Mouse (Mus musculus) liver, embryonic 15.5 days (tissue): ENCODE measurements around the gene Map3k11. TPM values are rescaled to one million over a fixed set of nuclear protein-coding genes. Genes with fewer than 3 reads are reported as not detected.
"Not testable (repeated sequence)": the region's sequence is repeated elsewhere in the genome, so short reads cannot be mapped to it uniquely, and the experiment has no call there.

Experiments
- ATAC-seq: fragments of 200-750 bp; cut with Nextera tagmentation; 2 replicates; pipeline ENCODE4 v1.8.0; 2017; ENCODE audit warnings: moderate number of reproducible peaks, mild to moderate bottlenecking, moderate library complexity; ENCODE audit not compliant: insufficient read depth
- H3K27ac ChIP-seq: fragments of 300-500 bp; sonication (generic); replicated peaks from 2 replicates; pipeline ENCODE4 v1.5.1; 2015; ENCODE audit warnings: mild to moderate bottlenecking, inconsistent platforms
- H3K27me3 ChIP-seq: fragments of 300-500 bp; sonication (generic); 2 replicates; pipeline ENCODE4 v1.6.1; 2015; ENCODE audit warnings: mild to moderate bottlenecking, inconsistent platforms
- H3K36me3 ChIP-seq: fragments of 300-500 bp; sonication (generic); replicated peaks from 2 replicates; pipeline ENCODE4 v1.6.1; 2015; ENCODE audit warnings: moderate library complexity, mild to moderate bottlenecking, inconsistent platforms
- H3K4me1 ChIP-seq: fragments of 300-500 bp; sonication (generic); replicated peaks from 2 replicates; pipeline ENCODE4 v1.6.1; 2015; ENCODE audit warnings: inconsistent platforms
- H3K4me2 ChIP-seq: fragments of 300-500 bp; sonication (generic); 2 replicates; pipeline ENCODE4 v1.6.1; 2015; ENCODE audit warnings: moderate library complexity, mild to moderate bottlenecking, inconsistent platforms
- H3K4me3 ChIP-seq: fragments of 300-500 bp; sonication (generic); replicated peaks from 2 replicates; pipeline ENCODE4 v1.5.1; 2015; ENCODE audit warnings: mild to moderate bottlenecking, inconsistent platforms
- H3K9ac ChIP-seq: fragments of 300-500 bp; sonication (generic); 2 replicates; pipeline ENCODE4 v1.6.1; 2015; ENCODE audit warnings: moderate library complexity, mild to moderate bottlenecking, inconsistent platforms
- H3K9me3 ChIP-seq: fragments of 300-500 bp; sonication (generic); replicated peaks from 2 replicates; pipeline ENCODE4 v1.6.1; 2016; ENCODE audit warnings: inconsistent platforms
- WGBS: fragments of 180-500 bp; shearing (Covaris S2); methylation state at CpG from one replicate; pipeline ENCODE4 v1.1.7; 2015; ENCODE audit warnings: mixed read lengths; ENCODE audit not compliant: insufficient replicate concordance; 5-methylcytosine and 5-hydroxymethylcytosine counted together
- polyA plus RNA-seq: library from polyadenylated mRNA; unstranded; fragments of >200 nt; fragmentation: Nextera tagmentation; extraction: Ambion mirVana; gene quantifications from 2 replicates; pipeline ENCODE4 v1.2.1, GENCODE M21; 2015

Map3k11 gene
- polyA plus RNA-seq, 1 experiment from 2014 or later: 16.8 TPM

DNA sequence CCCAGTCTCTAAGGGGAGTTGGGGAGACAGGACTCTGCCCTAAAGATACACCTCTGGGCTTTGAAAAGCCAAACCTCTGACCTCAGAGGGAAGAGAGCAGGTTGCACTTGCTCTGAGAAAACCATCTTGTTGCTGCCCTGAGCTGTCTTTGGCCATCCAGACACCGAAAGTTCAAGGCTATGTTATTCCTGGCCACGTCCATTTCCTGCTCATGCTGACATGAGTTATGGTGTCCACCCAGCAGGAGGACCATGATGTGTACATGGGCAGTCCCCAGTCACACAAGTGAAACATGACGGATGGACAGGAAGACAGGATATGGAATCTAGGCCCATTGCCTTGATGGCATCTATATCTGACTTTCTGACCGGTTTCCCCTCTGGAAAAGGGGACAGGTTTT, 8.1 kb upstream of the Map3k11 start:
- no peak overlapping the region for H3K4me2 ChIP-seq
- H3K27ac ChIP-seq: no peak overlapping the region
- ATAC-seq: no peak
- WGBS: 78% methylated on average over 4 of the region's 4 CpGs
- peaks cover 9% of the 10 kb centered on the region; the same call in 1 of the 2 replicates for H3K4me1 ChIP-seq
- H3K4me3 ChIP-seq: no peak overlapping the region
- no peaks in the 10 kb centered on the region for H3K9me3 ChIP-seq
- H3K9ac ChIP-seq: no peak overlapping the region
- no peaks in the 10 kb centered on the region for H3K27me3 ChIP-seq
- peaks cover 95% of the 10 kb centered on the region for H3K36me3 ChIP-seq

- Histone ChIP-seq H3K27me3 (no peaks in the 10 kb centered on the region), H3K9ac (no peak overlapping the region), H3K36me3 (peaks cover 75% of the 10 kb centered on the region), H3K27ac (no peak overlapping the region), H3K4me3 (no peak overlapping the region), H3K4me2 (no peak overlapping the region), H3K4me1 (peaks cover 41% of the 10 kb centered on the region), H3K9me3 (no peaks in the 10 kb centered on the region)
- 85% methylated on average over 12 of the region's 12 CpGs for WGBS
- ATAC-seq: no peak
Measured at GRCm38 (mm10) chr19:5684236-5684635, 4.3 kb upstream of the Map3k11 start.

- Histone ChIP-seq H3K27me3 (no peaks in the 10 kb centered on the region), H3K27ac (no peak overlapping the region), H3K4me2 (no peak overlapping the region), H3K4me1 (peaks cover 48% of the 10 kb centered on the region), H3K36me3 (peaks cover 68% of the 10 kb centered on the region), H3K9me3 (no peaks in the 10 kb centered on the region), H3K9ac (no peak overlapping the region), H3K4me3 (no peak overlapping the region)
- 86% methylated on average over 13 of the region's 13 CpGs for WGBS
- ATAC-seq: no peak
Measured at GRCm38 (mm10) chr19:5684985-5685384, 3.6 kb upstream of the Map3k11 start.

DNA sequence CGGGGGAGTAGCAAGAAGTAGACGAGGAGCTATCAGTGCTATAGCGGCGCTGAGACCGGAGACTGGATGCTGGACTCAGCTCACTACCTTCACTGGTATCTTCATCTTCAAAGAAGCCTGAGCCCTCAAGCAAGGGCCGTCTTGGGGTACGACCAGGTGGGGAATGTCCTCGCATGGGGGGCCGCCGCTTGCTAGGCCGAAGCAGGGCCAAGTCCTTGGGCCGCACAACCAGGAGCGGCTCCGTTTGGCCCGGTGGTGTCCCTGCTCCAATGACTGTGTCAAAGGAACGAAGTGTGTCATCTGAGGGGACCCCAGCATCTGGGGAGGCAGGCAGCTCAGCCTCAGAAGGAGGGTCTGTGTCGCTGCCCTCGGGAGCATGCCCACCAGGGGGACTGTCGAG, 3.1 kb upstream of the Map3k11 start:
- peaks cover 63% of the 10 kb centered on the region for H3K36me3 ChIP-seq

GRCm38 (mm10) chr19:5685861-5686260, 2.7 kb upstream of the Map3k11 start:
- Histone ChIP-seq H3K36me3 (peaks cover 63% of the 10 kb centered on the region), H3K27me3 (no peaks in the 10 kb centered on the region), H3K4me2 (peak overlapping the region; percentile 99), H3K4me3 (peak overlapping the region; percentile 27; the same call in 1 of the 2 replicates), H3K9ac (peak overlapping the region; percentile 27; the same call in 1 of the 2 replicates), H3K27ac (peak overlapping the region; percentile 95; the same call in 1 of the 2 replicates), H3K9me3 (no peaks in the 10 kb centered on the region), H3K4me1 (peaks cover 57% of the 10 kb centered on the region)
- ATAC-seq: no peak
- 88% methylated on average over 11 of the region's 11 CpGs for WGBS

More for the DNA sequence above, 3.1 kb upstream of the Map3k11 start:
- Histone ChIP-seq H3K9ac (no peak overlapping the region), H3K27me3 (no peaks in the 10 kb centered on the region), H3K9me3 (no peaks in the 10 kb centered on the region), H3K27ac (0 out of 2 replicates have a peak overlapping the region, but pooled peaks have one; percentile 95), H3K4me3 (no peak overlapping the region), H3K4me1 (peaks cover 52% of the 10 kb centered on the region), H3K4me2 (0 out of 2 replicates have a peak overlapping the region, but pooled peaks have one; percentile 99)
- no peak for ATAC-seq
- WGBS: 89% methylated on average over 19 of the region's 19 CpGs

DNA sequence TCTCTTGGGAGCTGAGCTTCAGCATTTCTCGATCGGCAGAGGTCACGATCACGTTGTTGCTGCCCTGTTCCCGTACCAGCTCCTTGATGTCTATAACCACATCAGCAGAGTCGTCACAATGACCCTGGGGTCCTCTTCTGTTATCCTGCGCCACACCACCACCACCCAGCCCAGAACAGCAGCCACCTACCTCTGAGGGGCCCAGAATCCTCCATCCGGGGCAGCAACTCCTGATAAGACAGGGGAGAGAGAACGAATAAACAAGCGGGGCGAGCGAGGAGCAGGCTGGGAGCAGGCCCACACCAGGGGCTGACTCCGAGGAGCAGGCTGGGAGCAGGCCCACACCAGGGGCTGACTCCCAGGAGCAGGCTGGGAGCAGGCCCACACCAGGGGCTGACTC, 2.1 kb upstream of the Map3k11 start:
- WGBS: 37% methylated on average over 13 of the region's 13 CpGs
- H3K27ac ChIP-seq: peak overlapping the region; percentile 95
- H3K36me3 ChIP-seq: peaks cover 63% of the 10 kb centered on the region
- no peaks in the 10 kb centered on the region for H3K9me3 ChIP-seq
- peak overlapping the region; percentile 42; the same call in 1 of the 2 replicates for H3K9ac ChIP-seq
- peak overlapping the region; percentile 27 for H3K4me3 ChIP-seq
- peaks cover 62% of the 10 kb centered on the region for H3K4me1 ChIP-seq
- ATAC-seq: no peak
- H3K4me2 ChIP-seq: peak overlapping the region; percentile 99
- no peaks in the 10 kb centered on the region for H3K27me3 ChIP-seq

- Histone ChIP-seq H3K9ac (peak overlapping the region; percentile 90), H3K4me3 (peak overlapping the region; percentile 84), H3K4me1 (peaks cover 67% of the 10 kb centered on the region), H3K4me2 (peak overlapping the region; percentile 99), H3K27ac (peak overlapping the region; percentile 95), H3K36me3 (peaks cover 63% of the 10 kb centered on the region)
- WGBS: 83% methylated on average over 12 of the region's 12 CpGs
- H3K9me3 ChIP-seq, H3K27me3 ChIP-seq, ATAC-seq: not testable (repeated sequence)
Measured at GRCm38 (mm10) chr19:5686954-5687353, 1.6 kb upstream of the Map3k11 start.

DNA sequence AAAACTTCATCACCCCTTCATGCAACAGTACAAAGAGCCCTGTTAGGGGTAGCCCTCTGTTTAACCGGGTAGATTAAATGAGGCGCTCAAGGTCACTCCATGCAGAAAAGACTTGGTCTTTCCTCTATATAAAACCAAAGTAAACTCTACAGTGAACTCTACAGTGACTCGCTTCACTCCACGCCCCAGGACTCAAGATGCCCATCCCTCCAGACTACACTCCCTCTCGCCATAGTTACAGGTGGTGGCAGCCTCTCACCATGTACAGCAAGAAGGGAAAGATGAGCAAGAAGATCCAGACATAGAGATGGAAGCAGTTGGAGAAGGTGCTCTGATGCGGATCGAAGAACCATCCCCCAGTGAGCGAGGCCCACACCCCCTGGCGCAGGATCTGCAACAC, 804 bp upstream of the Map3k11 start:
- peak overlapping the region; percentile 90 for H3K9ac ChIP-seq
- no peaks in the 10 kb centered on the region for H3K9me3 ChIP-seq
- ATAC-seq: no peak
- peak overlapping the region; percentile 95 for H3K27ac ChIP-seq
- peak overlapping the region; percentile 84 for H3K4me3 ChIP-seq
- H3K27me3 ChIP-seq: no peaks in the 10 kb centered on the region
- peak overlapping the region; percentile 99 for H3K4me2 ChIP-seq
- WGBS: 22% methylated on average over 9 of the region's 9 CpGs
- H3K36me3 ChIP-seq: peaks cover 62% of the 10 kb centered on the region
- H3K4me1 ChIP-seq: peaks cover 75% of the 10 kb centered on the region

- H3K9ac ChIP-seq: peak overlapping the region; percentile 90
- under 1% methylated on average over 7 of the region's 7 CpGs for WGBS
- H3K9me3 ChIP-seq: no peaks in the 10 kb centered on the region
- H3K36me3 ChIP-seq: peaks cover 62% of the 10 kb centered on the region
- peak overlapping the region; percentile 95 for H3K27ac ChIP-seq
- peaks cover 86% of the 10 kb centered on the region for H3K4me1 ChIP-seq
- H3K27me3 ChIP-seq: no peaks in the 10 kb centered on the region
- peak overlapping the region; percentile 84 for H3K4me3 ChIP-seq
- H3K4me2 ChIP-seq: peak overlapping the region; percentile 99
- ATAC-seq: no peak
Measured at GRCm38 (mm10) chr19:5689088-5689428, 516 bp downstream of the Map3k11 start.

DNA sequence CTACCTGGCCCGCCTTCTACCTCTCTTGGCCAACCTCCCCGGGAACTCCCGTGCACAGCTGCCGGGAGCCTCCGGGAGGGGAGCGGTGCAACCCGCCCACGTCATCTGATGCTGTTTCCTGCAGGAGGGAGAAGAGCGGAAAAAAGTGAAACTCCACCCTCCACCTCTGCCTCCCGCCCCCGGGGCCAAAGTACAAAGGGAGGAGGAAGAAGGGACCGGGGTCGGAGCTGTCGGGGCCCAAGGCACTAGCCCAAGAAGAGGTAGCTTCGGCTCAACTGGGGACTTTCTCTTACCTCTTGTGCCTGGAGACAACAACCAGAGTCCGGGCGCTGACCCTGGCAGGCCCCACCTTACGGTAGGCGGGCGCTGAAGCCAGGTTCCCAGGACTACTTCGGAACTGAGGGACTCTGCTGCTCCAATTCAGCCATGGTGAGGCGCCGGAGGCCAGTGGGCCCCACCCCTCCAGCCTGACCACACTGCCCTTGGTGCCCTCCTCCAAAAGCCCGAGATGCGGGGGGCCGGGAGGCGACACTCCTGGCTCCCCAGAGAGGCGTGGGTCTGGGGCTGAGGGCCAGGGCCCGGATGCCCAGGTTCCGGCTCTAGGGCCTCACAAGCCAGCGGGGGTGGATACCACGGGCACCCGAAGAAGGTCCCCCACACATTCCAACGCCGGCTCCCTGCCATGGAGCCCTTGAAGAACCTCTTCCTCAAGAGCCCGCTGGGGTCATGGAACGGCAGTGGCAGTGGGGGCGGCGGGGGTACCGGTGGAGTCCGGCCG, 1.2 kb downstream of the Map3k11 start:
- peak; percentile 69 for ATAC-seq
- peak overlapping the region; percentile 84 for H3K4me3 ChIP-seq
- H3K4me2 ChIP-seq: peak overlapping the region; percentile 99
- 4% methylated on average over 42 of the region's 42 CpGs for WGBS
- no peaks in the 10 kb centered on the region for H3K9me3 ChIP-seq
- H3K27me3 ChIP-seq: no peaks in the 10 kb centered on the region
- peak overlapping the region; percentile 90 for H3K9ac ChIP-seq
- peaks cover 61% of the 10 kb centered on the region for H3K36me3 ChIP-seq
- H3K27ac ChIP-seq: peak overlapping the region; percentile 95
- peaks cover 84% of the 10 kb centered on the region for H3K4me1 ChIP-seq

GRCm38 (mm10) chr19:5690343-5690735, 1.8 kb downstream of the Map3k11 start:
- Histone ChIP-seq H3K4me2 (peak overlapping the region; percentile 99), H3K4me1 (peaks cover 78% of the 10 kb centered on the region), H3K27me3 (no peaks in the 10 kb centered on the region), H3K36me3 (peaks cover 61% of the 10 kb centered on the region), H3K9ac (peak overlapping the region; percentile 90), H3K4me3 (peak overlapping the region; percentile 84), H3K9me3 (no peaks in the 10 kb centered on the region), H3K27ac (peak overlapping the region; percentile 95)
- 41% methylated on average over 15 of the region's 15 CpGs for WGBS
- ATAC-seq: no peak
